Mouse (Mus musculus) liver, embryonic 12.5 days (tissue): ENCODE measurements around the gene Galk2. TPM values are rescaled to one million over a fixed set of nuclear protein-coding genes. Genes with fewer than 3 reads are reported as not detected.

Source experiments
- ATAC-seq: fragments of 200-750 bp; cut with Nextera tagmentation; 2 replicates; pipeline ENCODE4 v1.8.0; 2017; ENCODE audit warnings: moderate number of reproducible peaks, mild to moderate bottlenecking, moderate library complexity
- H3K27ac ChIP-seq: fragments of 300-500 bp; sonication (generic); 2 replicates; pipeline ENCODE4 v1.5.1; 2016; ENCODE audit warnings: mild to moderate bottlenecking
- H3K27me3 ChIP-seq: fragments of 300-500 bp; sonication (generic); replicated peaks from 2 replicates; pipeline ENCODE4 v1.6.1; 2016; ENCODE audit warnings: mild to moderate bottlenecking, moderate library complexity
- H3K36me3 ChIP-seq: fragments of 300-500 bp; sonication (generic); 2 replicates; pipeline ENCODE4 v1.6.1; 2016; ENCODE audit warnings: mild to moderate bottlenecking, moderate library complexity
- H3K4me1 ChIP-seq: fragments of 300-500 bp; sonication (generic); 2 replicates; pipeline ENCODE4 v1.6.1; 2016
- H3K4me2 ChIP-seq: fragments of 300-500 bp; sonication (generic); 2 replicates; pipeline ENCODE4 v1.6.1; 2016; ENCODE audit warnings: mild to moderate bottlenecking, moderate library complexity
- H3K4me3 ChIP-seq: fragments of 300-500 bp; sonication (generic); 2 replicates; pipeline ENCODE4 v1.5.1; 2016; ENCODE audit warnings: mild to moderate bottlenecking, moderate library complexity
- H3K9ac ChIP-seq: fragments of 300-500 bp; sonication (generic); 2 replicates; pipeline ENCODE4 v1.6.1; 2016; ENCODE audit warnings: mild to moderate bottlenecking, moderate library complexity
- H3K9me3 ChIP-seq: fragments of 300-500 bp; sonication (generic); replicated peaks from 2 replicates; pipeline ENCODE4 v1.6.1; 2016; ENCODE audit warnings: mild to moderate bottlenecking, moderate library complexity
- WGBS: fragments of 180-500 bp; shearing (Covaris S2); methylation state at CpG from one replicate; pipeline ENCODE4 v1.1.7; 2016; ENCODE audit not compliant: insufficient replicate concordance; 5-methylcytosine and 5-hydroxymethylcytosine counted together
- polyA plus RNA-seq: library from polyadenylated mRNA; unstranded; fragments of >200 nt; fragmentation: Nextera tagmentation; extraction: Ambion mirVana; gene quantifications from 2 replicates; pipeline ENCODE4 v1.2.1, GENCODE M21; 2016

Galk2 gene
- polyA plus RNA-seq, 1 experiment from 2014 or later = 13.2 TPM

DNA sequence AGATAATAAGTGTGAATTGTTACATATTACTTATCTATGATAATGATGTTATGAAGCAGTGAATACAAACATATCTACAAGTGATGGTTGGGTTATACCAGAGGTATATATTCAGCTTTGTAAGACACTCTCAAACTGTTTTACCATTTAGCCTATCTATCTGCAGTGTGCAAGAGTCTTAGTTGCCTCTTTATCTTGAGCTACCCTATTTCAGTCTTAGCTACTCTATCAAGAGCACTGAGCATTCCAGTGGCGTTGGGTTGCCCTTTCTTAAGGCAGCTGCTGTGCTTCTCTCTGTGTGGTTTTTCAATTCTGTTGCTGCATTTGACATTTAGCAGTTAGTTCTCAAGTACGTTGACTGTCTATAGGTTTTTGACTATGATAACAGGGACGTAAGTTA is 4.9 kb downstream of the Galk2 start:
- peaks cover 53% of the 10 kb centered on the region for H3K4me1 ChIP-seq
- no peaks in the 10 kb centered on the region for H3K27me3 ChIP-seq
- H3K27ac ChIP-seq = peak overlapping the region; percentile 76
- no peak overlapping the region for H3K4me3 ChIP-seq
- WGBS = 37% methylated on average over 3 of the region's 3 CpGs
- peak; percentile 58 for ATAC-seq
- H3K4me2 ChIP-seq = peak overlapping the region; percentile 52
- no peaks in the 10 kb centered on the region for H3K9me3 ChIP-seq
- no peak overlapping the region for H3K9ac ChIP-seq
- no peaks in the 10 kb centered on the region for H3K36me3 ChIP-seq

DNA sequence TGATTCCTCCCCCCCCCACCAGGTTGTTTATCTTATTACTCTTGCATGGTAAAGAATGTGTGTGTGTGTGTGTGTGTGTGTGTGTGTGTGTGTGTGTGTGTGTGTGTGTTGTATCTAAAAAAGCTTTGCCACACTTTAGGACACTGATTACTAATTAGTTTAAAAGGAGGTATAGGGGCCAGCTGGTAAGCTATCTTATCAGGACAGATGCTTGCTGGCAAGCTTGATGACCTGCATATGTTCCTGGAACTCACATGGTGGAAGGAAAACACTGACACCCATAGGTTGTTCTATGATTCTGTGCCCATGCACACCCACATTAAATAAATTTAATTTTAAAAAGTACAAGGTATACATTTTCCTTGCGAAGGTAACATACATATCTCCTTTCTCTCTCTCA is 5.6 kb downstream of the Galk2 start:
- H3K4me1 ChIP-seq = peaks cover 53% of the 10 kb centered on the region
- peak overlapping the region; percentile 52 for H3K4me2 ChIP-seq
- no peak overlapping the region for H3K4me3 ChIP-seq
- H3K27ac ChIP-seq = peak overlapping the region; percentile 76
- ATAC-seq = peak; percentile 88
- H3K9ac ChIP-seq = peak overlapping the region; percentile 55; the same call in 1 of the 2 replicates
- WGBS = 56% methylated on average over 1 of the region's 1 CpGs
- no peaks in the 10 kb centered on the region for H3K27me3 ChIP-seq
- H3K9me3 ChIP-seq = no peaks in the 10 kb centered on the region
- H3K36me3 ChIP-seq = peaks cover 3% of the 10 kb centered on the region; the same call in 1 of the 2 replicates

DNA sequence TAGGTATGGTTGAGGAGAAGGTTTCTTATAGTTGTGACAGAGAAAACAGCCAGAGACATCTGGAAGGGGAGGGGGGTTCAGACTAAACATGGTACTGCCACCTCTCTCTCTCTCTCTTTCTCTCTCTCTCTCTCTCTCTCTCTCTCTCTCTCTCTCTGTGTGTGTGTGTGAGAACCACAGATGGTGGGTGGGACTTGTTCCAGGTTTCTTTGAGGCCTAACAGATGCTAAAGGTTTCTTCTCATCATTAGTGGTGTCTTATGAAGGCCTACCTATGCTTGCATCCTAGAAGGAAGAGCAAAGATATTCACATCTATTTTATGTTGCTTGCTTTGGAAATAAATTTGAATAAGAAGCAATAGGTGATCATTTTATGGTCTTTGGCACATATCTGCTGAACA is 6.7 kb downstream of the Galk2 start:
- Histone ChIP-seq H3K4me3 (peak overlapping the region; percentile 70; the same call in 1 of the 2 replicates), H3K4me1 (peaks cover 50% of the 10 kb centered on the region), H3K4me2 (peak overlapping the region; percentile 86), H3K9ac (peak overlapping the region; percentile 55; the same call in 1 of the 2 replicates), H3K27me3 (no peaks in the 10 kb centered on the region), H3K9me3 (no peaks in the 10 kb centered on the region), H3K36me3 (peaks cover 3% of the 10 kb centered on the region; the same call in 1 of the 2 replicates), H3K27ac (peak overlapping the region; percentile 76)
- ATAC-seq = no peak

DNA sequence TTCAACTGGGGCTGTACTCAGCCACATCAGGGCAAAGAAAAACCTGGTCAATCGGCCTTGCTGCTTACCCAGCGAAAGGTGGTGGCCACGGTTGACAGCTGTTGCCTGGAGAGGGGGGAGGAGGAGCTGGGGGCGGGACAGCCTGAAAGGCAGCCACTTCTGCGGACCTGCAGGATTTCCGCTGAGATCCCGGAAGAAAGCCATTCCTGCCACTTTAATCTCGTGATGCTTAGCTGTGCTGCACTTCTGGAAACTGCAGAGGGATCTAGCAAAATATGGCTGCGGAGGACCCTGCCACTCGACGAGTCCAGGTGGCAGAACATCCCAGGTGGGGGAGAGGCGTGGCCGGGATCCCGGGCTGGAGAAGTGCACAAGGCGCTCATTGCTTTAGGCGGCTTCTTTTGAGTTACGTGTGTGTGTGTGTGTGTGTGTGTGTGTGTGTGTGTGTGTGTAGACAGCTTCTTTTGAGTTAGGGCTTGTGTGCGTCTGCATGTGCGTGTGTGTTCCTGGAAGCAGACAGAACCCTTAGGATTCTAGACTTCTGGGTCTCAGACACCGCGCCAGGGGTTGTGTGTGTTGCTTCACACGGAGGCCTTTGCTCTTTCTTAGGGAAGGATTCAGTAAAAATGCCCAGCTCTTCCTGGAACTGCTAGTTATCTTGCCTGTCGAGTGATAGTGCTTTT is 7.3 kb downstream of the Galk2 start:
- Histone ChIP-seq H3K9me3 (no peaks in the 10 kb centered on the region), H3K27me3 (no peaks in the 10 kb centered on the region), H3K36me3 (peaks cover 3% of the 10 kb centered on the region; the same call in 1 of the 2 replicates), H3K4me2 (peak overlapping the region; percentile 86), H3K4me1 (peaks cover 51% of the 10 kb centered on the region), H3K27ac (0 out of 2 replicates have a peak overlapping the region, but pooled peaks have one; percentile 76), H3K9ac (peak overlapping the region; percentile 69), H3K4me3 (peak overlapping the region; percentile 70)
- WGBS = 5% methylated on average over 23 of the region's 23 CpGs
- ATAC-seq = peak; percentile 73

DNA sequence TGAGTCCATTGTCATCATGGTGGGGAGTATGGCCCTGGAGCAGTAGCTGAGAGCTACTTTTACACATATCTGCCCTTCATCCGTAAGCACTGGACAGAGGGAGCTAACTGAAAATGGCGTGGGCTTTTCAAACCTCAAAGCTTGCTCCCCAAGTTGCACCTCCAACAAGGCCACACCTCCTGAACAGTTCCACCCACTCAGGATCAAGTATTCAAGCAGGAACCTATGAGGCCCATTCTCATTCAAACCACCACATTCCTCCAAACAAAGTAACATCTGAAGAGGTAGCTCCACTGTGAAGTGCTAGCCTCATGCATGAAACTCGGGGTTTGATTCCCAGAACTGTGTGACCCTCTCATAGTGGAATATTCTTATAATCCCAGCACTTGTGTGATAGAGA is 9.4 kb downstream of the Galk2 start:
- Histone ChIP-seq H3K9ac (no peak overlapping the region), H3K4me1 (peaks cover 53% of the 10 kb centered on the region)
- 59% methylated on average over 3 of the region's 3 CpGs for WGBS

DNA sequence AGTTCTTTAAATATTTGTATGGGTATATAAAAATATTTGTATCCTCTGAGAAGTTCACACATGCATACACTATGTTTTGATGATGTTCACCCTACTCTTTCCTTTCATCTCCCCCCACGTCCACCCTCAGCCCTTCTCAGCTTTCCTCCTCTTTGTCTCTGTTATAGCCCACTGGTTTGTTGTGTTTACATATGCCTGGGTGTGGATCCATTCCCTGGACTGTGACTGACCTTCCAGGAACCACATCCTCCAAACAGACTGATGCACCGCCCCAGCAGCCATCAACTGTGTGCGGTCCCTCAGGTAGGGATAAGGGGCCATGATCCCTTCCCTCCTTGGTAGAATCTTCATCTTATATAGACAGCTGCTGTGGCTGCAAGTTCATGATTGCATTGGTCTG is 11.2 kb downstream of the Galk2 start:
- no peak for ATAC-seq
- no peak overlapping the region for H3K4me2 ChIP-seq
- 85% methylated on average over 3 of the region's 3 CpGs for WGBS

More for the DNA sequence above, 9.4 kb downstream of the Galk2 start:
- no peaks in the 10 kb centered on the region for H3K9me3 ChIP-seq
- no peak overlapping the region for H3K4me2 ChIP-seq
- H3K27me3 ChIP-seq = no peaks in the 10 kb centered on the region
- H3K36me3 ChIP-seq = peaks cover 3% of the 10 kb centered on the region
- no peak for ATAC-seq
- H3K27ac ChIP-seq = no peak overlapping the region
- no peak overlapping the region for H3K4me3 ChIP-seq

DNA sequence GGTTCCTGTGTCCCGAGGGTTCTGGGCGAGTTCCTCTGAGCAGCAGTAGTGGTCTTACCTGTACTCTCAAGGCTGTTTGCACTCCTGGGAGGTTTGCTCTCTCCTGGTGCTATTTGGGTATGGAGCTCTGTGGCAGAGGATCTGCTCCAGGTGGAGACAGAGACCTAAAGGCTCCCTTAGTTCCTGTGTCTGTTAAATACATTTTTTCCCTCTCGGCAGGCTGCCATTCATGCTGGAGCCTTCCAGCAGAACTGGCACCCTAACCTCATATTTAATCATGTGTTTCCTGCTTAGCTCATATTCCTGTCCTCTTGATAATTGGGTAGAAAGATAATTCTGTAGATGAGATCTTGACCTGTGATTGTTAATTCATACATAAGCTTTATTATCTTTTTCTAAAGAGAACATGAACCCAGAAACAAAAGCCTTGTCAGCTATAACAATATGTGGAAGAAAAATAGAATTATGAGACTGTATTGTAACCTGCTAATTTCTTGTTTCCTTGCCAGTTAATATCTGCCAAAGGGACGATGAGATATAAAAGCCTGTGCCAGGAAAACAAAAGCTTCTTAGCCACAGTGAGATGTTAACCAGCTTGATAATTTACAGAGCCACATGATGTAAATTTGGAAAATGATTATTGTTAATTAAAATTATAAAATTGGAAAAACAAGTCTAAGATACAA is 27.1 kb downstream of the Galk2 start:
- H3K36me3 ChIP-seq = no peaks in the 10 kb centered on the region
- no peaks in the 10 kb centered on the region for H3K27me3 ChIP-seq
- 62% methylated on average over 4 of the region's 4 CpGs for WGBS
- no peak overlapping the region for H3K9ac ChIP-seq
- no peak overlapping the region for H3K4me2 ChIP-seq
- no peaks in the 10 kb centered on the region for H3K4me1 ChIP-seq
- no peaks in the 10 kb centered on the region for H3K9me3 ChIP-seq
- no peak overlapping the region for H3K4me3 ChIP-seq
- H3K27ac ChIP-seq = no peak overlapping the region
- ATAC-seq = no peak

More for the DNA sequence above, 11.2 kb downstream of the Galk2 start:
- Histone ChIP-seq H3K4me1 (peaks cover 34% of the 10 kb centered on the region), H3K27me3 (no peaks in the 10 kb centered on the region), H3K4me3 (no peak overlapping the region), H3K9me3 (no peaks in the 10 kb centered on the region), H3K36me3 (peaks cover 3% of the 10 kb centered on the region), H3K9ac (no peak overlapping the region), H3K27ac (no peak overlapping the region)

DNA sequence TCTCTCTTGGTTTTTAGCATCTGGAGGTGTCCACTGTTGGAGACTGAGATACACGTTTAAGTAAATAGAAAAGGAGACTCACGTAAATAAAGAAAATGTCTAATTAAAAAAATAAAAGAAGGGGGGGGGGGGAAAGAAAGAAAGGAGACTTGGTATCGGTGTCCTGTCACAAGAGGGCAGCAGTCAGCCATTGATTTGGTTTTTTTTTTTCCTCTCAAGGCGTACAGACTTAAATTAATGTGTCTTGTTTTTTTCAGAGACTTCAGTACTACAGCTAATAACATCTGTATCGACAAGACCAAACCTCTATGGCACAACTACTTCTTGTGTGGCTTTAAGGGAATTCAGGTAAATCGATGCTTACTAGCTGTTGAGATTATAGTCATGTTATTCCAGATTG is 34.2 kb downstream of the Galk2 start:
- Histone ChIP-seq H3K9me3 (no peaks in the 10 kb centered on the region), H3K4me1 (no peaks in the 10 kb centered on the region), H3K36me3 (no peaks in the 10 kb centered on the region), H3K4me2 (no peak overlapping the region), H3K9ac (no peak overlapping the region), H3K27me3 (no peaks in the 10 kb centered on the region), H3K27ac (no peak overlapping the region), H3K4me3 (no peak overlapping the region)
- ATAC-seq = no peak
- 49% methylated on average over 6 of the region's 6 CpGs for WGBS

DNA sequence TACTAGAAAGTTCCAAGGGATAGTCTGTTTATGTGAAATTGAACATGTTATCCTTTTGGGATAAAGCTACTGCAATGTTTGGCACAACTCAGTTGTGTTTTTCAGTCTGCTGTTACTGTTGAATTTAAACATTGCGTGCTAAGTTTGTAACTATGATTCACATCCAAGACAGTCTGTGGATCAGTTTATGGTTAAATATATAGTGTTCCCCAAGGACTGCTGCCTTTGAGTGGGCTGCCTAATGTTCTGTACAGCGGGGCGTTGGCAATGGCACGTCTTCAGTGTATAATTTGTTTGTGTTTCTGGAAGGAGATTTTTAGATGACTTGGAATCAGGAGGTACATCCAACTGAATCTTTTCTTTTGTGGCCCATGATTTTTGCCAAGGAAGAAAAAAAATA is 36.2 kb downstream of the Galk2 start:
- Histone ChIP-seq H3K36me3 (0 out of 2 replicates have a peak, but pooled peaks cover 4% of the 10 kb centered on the region), H3K4me3 (no peak overlapping the region), H3K9ac (no peak overlapping the region), H3K4me1 (peaks cover 2% of the 10 kb centered on the region), H3K27ac (no peak overlapping the region), H3K4me2 (no peak overlapping the region), H3K27me3 (no peaks in the 10 kb centered on the region), H3K9me3 (no peaks in the 10 kb centered on the region)
- ATAC-seq = no peak
- WGBS = 89% methylated on average over 4 of the region's 4 CpGs

DNA sequence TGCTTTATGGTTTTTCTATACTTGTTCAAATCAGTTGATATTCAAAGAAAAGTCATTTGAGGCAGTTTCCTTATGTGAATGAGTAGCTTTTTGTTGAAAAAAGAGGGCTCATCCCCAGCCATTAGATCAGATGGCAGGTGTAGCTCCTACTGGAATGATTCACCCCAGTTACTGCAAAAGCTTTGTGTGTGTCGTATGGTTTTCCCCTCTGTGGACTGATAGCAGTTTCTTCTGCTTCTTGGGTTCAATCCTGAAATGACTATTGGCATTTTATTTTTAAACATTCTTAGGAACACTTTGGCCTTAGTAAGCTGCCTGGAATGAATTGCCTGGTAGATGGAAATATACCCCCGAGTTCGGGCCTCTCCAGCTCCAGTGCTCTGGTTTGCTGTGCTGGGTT is 37.4 kb downstream of the Galk2 start:
- WGBS = 73% methylated on average over 3 of the region's 3 CpGs
- no peaks in the 10 kb centered on the region for H3K9me3 ChIP-seq
- no peak overlapping the region for H3K4me2 ChIP-seq
- H3K4me3 ChIP-seq = no peak overlapping the region
- ATAC-seq = no peak
- H3K27ac ChIP-seq = no peak overlapping the region
- no peaks in the 10 kb centered on the region for H3K27me3 ChIP-seq
- peaks cover 15% of the 10 kb centered on the region for H3K4me1 ChIP-seq
- H3K9ac ChIP-seq = no peak overlapping the region
- 0 out of 2 replicates have a peak, but pooled peaks cover 4% of the 10 kb centered on the region for H3K36me3 ChIP-seq

DNA sequence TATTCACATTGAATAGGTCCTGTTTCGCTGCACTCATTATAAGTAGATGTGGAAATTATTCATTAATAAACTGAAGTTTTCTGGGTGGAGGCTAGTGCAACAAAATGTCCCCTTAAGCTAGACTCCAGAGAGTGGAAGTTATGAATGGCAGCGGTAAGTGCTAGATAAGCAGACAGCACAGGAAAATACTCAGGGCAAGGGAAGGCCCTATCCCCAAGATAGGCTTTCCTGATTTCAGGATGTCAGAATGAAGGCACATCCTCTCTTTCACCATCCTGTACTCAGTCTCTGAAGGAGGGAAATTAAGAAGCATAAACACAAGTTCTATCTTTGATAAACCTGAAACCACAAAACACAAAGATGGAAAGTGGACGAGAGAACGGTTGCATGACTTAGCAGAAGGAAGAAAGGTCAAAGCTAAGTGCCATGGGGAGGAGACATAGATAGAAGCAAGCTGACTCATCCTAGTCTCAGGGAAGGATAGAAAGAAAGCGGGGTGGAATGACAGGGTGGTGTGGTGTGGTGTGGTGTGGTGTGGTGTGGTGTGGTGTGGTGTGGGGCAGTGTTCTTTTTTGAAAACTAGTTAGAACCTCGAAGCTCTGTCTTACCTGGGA is 42.0 kb downstream of the Galk2 start:
- Histone ChIP-seq H3K27me3 (no peaks in the 10 kb centered on the region), H3K9ac (no peak overlapping the region)
- 35% methylated on average over 6 of the region's 6 CpGs for WGBS

DNA sequence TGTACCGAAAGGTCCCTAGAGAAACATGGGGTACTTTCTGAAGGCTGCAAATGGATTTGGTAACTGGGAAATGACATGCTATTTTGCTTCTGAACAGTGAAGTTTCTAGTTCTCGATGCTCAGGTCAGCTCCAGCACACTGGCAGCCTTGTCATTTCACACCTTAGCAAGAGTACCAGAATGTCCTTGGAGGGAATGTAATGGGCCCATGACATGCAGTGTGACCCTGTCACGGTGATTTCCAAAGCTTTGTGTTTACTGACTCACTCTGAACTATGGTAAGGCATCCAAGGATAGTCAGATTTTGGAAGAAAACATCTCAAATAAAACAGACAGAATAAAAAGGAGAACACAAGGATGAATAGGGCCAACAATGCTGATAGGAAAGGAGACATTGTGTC is 42.5 kb downstream of the Galk2 start:
- ATAC-seq = no peak; the same call in 1 of the 2 replicates
- H3K4me2 ChIP-seq = peak overlapping the region; percentile 37
- peaks cover 24% of the 10 kb centered on the region for H3K4me1 ChIP-seq
- H3K9me3 ChIP-seq = no peaks in the 10 kb centered on the region
- 0 out of 2 replicates have a peak overlapping the region, but pooled peaks have one; percentile 17 for H3K9ac ChIP-seq
- 74% methylated on average over 3 of the region's 3 CpGs for WGBS
- H3K27me3 ChIP-seq = no peaks in the 10 kb centered on the region
- peak overlapping the region; percentile 90 for H3K27ac ChIP-seq
- no peak overlapping the region for H3K4me3 ChIP-seq
- peaks cover 5% of the 10 kb centered on the region; the same call in 1 of the 2 replicates for H3K36me3 ChIP-seq

More for the DNA sequence above, 42.0 kb downstream of the Galk2 start:
- H3K27ac ChIP-seq = peak overlapping the region; percentile 90
- ATAC-seq = peak; percentile 100
- no peak overlapping the region for H3K4me3 ChIP-seq
- 0 out of 2 replicates have a peak, but pooled peaks cover 4% of the 10 kb centered on the region for H3K36me3 ChIP-seq
- H3K9me3 ChIP-seq = no peaks in the 10 kb centered on the region
- H3K4me2 ChIP-seq = peak overlapping the region; percentile 37
- H3K4me1 ChIP-seq = peaks cover 24% of the 10 kb centered on the region
